Mouse (Mus musculus) liver, postnatal 0 days (tissue): ENCODE results near the gene L3mbtl2.

Experiments
- CTCF ChIP-seq: sonication (generic); IDR thresholded peaks from 2 replicates; pipeline ENCODE4 v1.5.1; 2016; ENCODE audit warnings: antibody characterized with exemption, low read depth
- EP300 ChIP-seq: IDR thresholded peaks from 2 replicates; pipeline ENCODE4 v1.6.1; 2016; ENCODE audit warnings: antibody characterized with exemption, low read depth, mild to moderate bottlenecking

GRCm38 (mm10) chr15:81670231-81670640 is 6.5 kb downstream of the L3mbtl2 start:
- peak; percentile 72 for TF ChIP-seq CTCF
- no peak for TF ChIP-seq EP300
